Mouse (Mus musculus) urinary bladder, postnatal 4 days (tissue): ENCODE results near the gene Mxd4.

ENCODE experiments used
- DNase-seq, 2 experiments: peaks; one replicate each; pipeline ENCODE4 v3.0.0; 2021 to 2022; ENCODE audit warnings: low spot score in 2 of 2

The Mxd4 gene

DNA sequence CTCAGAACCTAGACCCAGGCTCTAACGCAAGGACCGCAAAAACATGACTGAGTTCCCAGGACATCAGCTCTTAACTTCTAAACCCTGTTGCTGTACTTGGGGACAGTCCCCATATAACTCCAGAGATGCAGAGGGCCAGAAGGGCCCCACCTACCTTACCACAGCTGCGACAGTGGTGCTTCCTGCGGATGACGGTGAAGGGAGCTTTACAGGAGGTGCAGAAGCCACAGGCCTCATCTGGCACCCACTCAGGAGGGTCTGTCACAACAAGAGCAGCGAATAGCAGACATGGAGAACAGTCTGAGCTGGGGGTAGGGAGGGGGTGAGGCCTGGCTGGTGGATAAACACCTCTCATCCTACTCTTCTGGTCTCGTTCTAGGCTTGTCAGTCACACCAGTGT, 8.9 kb upstream of the Mxd4 start:
- no peak for DNase-seq

DNA sequence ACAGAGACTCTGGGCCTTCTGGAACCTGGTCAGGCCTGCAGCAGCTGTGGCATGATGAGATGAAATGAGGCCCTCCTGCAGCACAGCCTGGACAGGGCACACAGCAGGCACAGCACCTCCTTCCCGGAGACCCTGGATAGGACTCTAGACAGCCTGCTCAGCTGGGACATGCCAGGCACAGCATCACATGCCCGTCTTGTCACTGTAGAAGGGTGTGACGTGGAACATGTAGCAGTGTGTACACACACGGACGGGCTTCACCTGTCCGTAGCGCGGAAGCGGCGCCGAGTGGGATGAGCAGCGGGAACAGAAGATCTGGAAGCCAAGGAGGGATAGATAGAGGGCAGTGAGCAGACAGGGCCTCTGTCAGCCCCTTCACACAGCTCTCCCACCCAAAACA, 8.3 kb upstream of the Mxd4 start:
- DNase-seq: no peak

DNA sequence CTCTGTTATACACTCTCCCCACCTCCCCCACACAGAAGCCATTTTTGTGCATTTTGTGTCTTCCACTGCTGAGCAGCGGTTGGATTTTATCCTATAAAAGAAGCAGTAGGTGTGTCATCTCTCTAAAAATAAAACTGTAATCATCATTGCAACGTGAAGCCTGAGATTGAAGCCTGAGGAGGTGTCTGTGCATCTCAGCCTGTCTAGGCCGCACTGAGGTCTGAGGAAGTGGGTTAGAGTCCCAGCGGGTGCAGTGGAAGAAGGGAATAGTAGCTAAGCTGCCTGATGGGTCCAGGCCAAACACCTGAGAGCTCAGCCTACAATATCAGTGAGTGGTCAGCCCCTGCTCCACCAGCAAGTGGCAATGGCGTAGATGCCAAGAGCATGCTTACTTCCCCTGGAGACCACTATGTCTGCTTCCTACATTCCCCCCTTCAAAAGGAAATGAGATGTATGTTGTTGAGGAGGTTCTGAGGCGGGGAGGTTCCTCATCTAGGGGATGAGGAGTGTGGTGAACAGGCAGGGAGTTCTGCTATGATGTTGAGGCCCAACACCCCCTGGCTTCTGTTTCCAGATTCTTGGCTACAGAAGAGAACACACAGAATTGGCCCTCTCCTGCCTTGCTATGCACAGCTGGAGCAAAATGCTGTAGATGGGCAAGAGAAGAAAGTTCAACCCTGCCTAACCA, 7.6 kb upstream of the Mxd4 start:
- no peak for DNase-seq

DNA sequence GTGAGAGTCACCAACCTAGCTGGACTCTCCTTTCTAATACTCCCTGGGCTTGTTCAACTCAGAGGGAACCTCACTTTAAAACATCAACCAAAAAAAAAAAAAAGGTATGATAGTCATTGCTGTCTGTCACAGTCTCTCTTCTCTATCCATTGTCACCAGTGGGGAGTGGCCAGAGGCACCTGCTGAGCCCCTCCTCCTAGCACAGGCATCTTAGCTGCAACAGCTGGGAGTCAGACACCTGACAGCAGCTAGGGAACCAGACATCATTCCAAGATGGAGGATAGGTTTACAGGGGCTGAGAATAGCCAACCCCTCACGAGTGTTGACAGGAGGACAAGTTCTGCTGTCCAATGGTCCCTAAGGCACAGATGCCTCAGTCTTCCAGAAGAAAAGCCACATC, 6.9 kb upstream of the Mxd4 start:
- DNase-seq: no peak

DNA sequence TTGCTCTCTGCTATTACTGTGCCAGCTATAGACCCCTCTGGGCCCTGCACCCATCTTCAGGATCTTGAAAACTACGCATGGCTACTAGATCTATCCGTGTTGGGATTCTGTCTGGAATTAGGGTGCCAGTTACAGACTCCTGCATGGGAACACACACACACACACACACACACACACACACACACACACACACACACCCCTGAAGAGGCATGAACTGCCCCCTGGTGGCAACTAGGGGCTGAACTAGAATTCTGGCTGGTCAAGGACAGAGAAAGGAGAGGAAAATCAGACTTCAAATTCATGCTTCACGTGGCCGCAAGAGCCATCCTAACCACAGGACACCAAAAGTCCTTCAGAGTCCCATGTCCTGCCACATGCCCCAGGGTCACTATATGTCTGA, 4.3 kb upstream of the Mxd4 start:
- DNase-seq: no peak

DNA sequence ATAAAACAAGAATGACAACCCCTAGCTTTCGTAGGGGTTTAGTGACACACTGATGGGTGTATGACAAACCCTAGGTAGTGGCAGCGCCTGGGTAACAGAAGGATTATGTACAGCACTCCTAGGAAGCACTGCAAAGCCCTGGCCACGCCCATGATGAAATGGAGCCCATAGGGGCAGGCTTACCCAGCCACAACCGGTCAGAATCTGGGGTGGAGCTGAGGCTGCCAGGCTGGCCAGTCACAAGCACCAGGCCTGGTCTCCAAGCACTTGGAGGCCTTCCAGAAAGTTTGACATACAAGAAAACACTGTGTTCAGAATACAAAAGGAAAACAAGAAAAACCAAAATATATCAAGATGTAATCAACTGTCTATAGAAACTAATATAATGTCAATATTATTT, 3.5 kb upstream of the Mxd4 start:
- DNase-seq: no peak

DNA sequence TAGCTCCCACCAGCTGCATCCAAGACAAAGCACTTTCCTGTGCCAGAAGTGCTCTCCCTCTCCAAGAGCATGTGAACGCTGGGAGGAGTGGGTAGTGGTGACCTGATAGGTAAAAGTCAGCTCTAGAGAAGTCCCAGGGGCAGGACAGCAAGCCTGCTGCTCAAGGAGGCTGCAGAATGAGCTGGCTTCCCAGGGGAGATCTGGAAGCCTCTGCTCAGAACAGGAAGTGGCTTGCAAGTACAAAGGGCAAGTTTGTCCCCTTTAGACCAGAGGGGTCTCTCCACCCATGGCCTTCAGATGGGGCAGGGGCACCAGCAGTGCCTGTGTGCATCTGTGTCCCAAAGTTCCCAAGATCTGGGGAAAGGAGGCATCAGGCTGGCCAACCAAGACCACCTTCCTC, 2.0 kb upstream of the Mxd4 start:
- DNase-seq: no peak

DNA sequence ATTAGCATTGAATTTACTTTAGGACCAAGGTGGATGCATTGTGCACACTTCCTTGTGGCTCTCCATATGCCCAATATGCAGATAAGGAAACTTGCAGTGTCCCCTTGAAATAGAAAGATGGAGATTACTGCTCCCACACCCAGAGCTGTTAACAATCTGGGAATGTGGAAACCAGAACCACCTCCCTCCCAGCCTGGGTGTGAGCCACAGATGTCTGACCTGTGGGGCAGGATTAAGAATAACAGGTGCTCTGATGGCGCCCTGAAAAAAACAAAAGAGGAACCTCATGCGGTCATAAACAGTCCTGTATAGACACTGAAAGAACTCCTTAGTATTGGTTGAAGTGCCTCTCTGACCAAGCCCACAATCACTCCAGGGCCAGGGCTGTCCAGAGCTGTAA, 1.3 kb upstream of the Mxd4 start:
- no peak for DNase-seq

DNA sequence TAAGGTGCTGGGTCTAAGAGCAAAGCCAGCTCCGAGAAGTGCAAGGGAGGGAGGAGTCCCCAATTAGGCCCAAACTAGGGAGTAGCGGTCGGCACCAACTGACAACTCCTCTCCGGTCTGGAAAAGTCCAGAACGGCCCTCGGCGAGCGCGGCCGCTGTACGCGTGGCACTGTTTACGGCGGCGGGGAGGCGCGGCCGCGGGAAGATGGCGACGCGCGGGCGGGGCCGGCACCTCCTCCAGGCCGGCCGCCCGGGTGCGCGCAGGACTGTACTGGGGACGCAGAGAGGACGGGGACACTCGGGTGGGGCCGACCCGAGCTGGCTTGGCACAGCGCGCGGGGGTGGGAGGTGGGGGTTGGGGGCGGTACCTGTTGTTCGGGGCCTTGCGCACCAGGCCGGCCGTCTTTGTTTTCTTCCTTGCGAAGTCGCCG, 544 bp downstream of the Mxd4 start:
- peak; percentile 55 to 64 for DNase-seq

DNA sequence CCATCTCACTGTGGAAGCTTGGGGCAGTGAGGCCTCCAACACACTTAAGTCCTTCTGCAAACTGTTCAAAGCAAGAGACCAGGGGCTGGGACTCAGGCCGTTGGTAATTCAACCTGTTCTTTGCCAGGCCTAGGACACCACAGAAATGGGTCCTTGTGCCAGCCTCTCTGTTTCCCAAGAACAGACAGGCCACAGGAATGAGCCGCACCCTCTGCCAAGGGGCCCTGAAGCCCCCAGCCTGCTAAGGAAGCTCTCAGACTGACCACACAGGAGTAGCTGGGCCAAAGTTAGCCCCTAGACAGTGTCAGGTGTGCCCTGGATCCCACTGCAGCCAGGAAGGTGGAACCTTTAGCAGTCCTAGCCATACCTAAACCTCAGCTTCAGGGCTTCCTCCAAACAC, 1.1 kb downstream of the Mxd4 start:
- peak; percentile 17 to 52 for DNase-seq

DNA sequence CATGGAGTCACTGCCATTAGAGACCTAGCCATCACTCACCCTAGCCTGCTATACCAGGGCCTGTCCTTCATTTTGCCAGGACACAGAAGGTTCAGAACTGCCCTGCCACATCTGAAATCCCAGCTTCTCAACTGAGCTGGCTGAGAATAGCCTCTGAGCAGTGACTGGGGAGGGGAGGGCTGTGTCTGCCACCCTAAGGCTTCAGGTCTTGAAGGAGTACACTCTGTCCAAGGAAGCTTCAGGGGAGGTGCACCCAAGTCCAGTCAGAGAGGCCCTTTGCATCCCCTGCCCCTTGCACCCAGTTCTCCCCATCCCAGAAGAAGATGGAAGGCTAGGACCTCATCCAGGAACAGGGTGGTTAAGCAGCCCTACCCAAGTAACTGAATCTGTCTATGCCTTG, 1.7 kb downstream of the Mxd4 start:
- DNase-seq: peak in 1 of 2 experiments; percentile 15

DNA sequence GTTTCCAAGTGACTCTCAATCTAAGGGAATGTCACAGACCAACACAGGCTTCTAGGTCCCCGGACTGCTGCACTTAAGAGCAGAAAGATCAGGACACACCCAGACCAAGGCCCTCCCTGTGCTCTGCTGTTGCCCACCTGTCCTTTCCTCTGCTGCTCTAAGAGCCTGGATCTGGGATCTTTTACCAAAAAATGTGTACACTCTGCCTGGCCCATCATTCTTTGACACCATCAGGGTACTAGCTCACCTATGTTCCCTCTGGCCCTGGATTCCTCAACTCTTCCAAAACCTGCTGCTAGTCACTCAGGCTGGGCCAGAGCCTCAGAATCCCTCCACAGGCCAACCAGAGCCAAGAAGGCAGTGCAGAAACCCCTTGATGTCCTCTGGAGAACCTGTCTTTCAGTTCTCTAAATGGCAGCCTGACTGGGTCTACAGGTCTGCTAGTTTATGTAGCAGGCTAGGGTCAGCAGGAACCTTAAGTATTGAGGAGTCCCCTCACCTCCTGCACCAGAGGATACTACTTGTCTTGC, 2.4 kb downstream of the Mxd4 start:
- peak in 1 of 2 experiments; percentile 34 for DNase-seq

DNA sequence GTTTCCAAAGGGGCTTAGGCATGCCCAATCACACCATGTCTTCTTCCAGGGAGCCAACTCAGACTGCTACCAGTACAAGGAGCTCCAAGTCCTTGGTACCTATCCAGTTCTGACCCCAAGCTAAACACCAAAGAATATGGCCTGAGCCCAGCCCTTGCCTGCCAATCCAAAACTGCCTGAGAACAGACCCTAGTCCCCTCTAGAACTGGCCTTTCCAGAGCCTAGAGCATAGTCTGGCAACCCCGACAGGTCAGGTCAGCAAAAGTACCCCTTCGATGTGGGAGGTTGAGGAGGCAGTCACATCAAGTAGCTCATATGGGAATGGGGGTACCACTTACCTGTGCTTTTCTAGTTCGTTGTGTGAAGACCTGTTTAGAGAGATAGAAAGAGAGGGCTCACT, 3.5 kb downstream of the Mxd4 start:
- peak; percentile 13 to 51 for DNase-seq

DNA sequence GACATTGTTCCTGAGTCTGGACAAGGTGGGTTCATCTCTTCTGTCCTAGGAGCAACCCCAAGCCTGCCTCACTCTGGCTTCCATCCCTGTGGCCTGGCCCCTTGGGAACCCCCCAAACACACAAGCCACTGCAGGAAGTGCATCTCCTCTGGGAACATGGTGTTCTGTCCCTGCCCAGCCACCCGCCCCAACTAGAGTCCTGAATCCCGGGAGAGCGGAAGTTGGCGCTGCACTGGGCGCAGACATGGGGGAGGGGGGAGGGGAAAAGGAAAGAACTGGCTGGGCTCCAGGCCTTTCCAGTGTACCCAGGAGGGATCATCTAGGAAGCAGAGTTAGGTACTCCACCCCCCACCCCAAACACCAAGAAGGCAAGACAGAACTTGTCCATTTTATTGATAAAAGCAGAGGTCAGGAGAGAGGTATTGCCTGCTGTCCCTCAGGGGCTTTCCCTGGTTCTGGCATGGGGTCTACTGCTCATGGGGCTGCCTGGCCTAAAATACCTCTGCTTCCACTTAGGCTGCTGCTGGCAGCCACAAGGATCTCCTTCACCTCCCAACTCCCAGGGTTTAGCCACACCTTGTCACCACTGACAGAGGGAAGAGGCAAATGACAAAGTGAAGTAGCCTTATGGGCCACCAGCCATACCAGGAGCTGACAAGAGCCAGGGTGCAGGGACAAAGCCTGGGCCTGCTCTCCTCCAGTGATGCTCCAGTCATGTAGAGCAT, 4.2 kb downstream of the Mxd4 start:
- peak; percentile 17 to 58 for DNase-seq

DNA sequence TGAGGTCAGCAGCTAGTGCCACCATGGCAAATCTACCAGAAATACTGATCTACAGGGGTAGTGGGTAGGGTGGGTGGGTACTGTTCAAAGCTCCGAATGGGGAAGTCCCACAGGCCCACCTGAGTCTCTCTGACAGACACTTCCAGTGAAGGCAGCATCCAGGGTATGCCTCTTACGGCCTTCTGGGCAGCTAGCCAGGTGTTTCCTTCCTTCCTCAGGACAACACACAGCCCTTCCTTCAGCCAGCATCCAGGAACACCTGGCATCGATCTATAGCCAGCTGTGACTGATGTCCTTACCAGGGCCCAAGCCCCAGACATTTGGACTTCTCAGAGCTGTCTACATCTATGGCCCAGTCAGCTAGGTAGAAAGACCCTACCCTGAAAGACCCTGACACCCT, 5.0 kb downstream of the Mxd4 start:
- peak; percentile 14 to 50 for DNase-seq

DNA sequence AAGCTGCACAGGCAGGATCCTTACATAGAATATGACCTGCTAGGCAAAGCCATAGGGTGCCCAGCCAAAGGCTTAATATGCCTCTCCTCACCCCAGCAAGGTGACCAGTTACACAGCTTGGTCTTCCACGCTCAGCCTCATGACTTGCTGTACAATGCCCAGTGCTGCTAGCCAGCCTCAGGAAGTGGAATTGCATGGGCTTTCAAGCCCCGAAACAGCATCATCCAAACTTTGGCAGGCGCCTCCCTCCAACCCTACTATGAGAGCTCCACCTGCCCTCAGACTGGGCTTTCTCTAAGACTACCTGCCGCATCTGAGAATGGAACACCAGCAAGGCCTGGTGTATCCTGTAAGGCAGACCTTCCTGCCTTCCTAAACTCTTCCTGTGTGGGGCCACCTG, 9.7 kb downstream of the Mxd4 start:
- peak in 1 of 2 experiments; percentile 50 for DNase-seq

DNA sequence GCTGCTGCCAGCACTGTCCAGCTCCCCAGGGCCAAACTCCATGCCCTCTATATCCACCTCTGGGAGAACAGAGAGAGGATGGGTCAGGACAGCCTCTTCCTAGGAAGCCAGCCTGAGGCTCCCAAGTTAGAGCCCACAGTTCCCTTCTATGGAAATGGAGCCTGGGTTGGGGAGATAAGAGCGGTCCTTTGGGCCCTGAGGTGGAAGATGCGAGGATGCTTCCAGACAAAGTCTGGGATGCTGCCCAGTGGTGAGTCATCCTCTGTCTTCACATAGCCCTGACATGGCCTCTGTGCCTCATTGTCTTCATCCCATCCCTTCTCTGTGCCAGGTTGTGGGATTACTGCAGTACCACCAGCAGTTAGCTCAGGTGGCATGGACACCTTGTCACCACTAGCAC, 10.4 kb downstream of the Mxd4 start:
- DNase-seq: no peak

DNA sequence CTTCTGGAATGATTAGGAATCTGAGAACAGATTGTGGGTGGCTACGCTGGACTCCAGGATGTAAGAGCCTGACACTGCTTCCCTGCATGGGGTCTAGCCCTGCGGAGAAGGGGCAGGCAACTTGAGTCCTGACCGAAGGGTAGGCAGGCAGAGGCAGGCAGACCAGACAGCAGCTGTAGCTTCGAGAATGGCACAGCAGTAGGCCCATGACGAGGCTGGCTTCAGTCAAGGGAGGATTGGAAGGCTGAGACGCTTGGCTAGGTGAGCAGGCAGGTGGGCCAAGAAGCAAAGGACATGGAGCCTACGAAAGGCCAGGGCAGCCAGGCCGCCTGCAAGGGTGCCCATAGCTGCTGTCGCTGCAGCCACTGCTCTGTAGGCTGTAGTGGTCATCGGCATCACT, 10.8 kb downstream of the Mxd4 start:
- peak in 1 of 2 experiments; percentile 50 for DNase-seq

DNA sequence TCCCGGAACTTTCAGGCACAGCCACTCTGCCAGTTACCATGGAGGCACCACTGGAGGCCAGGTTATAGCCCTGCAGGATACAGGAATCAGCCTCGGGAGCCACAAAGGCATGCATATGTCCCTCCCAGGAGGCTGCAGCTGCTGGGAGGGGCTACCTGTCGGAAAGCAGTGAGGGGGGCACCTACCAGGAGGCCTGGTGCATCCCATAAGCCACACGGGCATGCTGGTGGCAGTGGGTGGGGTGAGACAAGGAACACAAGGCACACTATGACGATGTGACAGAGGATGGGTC, 12.2 kb downstream of the Mxd4 start:
- DNase-seq: no peak

DNA sequence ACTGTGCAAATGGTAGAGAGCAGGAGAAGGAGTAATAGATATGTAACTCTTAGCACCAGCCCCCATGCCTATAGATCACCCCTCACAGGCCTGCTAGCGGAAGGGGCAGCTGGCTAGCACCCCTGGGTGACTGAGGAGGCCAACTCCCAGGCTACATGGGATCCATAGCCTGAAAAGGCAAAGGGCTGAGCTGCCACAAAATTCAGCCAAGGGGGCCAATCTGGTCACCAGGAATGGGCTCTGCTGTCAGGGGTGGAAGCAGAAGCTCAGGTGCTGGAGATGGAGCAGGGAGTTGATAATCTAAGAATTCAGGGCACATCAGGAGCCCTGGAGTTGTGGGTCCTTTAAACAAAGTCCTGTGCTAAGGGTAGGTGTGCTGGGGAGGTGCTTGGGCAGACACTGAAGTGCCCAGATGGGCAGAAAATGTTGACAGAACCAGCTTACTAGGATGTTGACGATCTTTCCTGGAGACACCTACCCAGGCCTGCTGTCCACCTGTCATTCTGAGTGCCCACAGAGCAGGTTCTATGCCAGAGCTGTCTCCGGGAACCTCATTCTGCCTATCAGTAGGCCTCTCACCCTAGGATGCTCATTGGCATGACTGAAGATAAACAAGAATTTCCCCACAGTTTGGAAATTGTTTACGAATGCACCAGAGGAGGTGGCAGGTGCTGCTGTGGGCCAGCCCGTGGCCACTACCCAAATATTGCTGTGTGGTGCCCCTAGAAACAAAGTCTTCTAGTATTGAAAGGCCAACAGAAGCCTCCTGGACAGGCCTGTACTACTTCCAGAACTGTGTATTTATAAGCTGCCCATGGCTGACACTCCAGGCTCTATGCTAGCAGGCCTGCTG, 12.7 kb downstream of the Mxd4 start:
- DNase-seq: no peak

DNA sequence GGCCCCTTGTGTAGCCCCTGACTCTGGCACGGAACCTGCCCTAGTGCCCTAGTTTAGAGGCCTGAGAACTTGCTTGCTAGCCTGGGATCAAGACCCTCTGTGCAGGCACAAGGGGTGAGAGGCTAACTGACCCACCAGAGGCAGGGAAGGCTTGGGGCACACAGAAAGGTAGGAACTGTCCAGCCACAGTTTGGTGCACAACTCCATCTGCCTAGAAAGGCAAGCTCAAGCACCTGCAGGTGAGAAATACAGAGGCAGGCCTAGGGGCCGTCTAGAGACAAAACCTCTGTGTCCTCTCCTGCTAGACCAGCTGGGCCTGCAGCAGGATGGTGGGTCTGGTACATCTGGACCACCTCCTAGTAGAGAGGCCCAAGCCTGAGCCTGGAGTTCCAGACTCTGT, 13.5 kb downstream of the Mxd4 start:
- no peak for DNase-seq

DNA sequence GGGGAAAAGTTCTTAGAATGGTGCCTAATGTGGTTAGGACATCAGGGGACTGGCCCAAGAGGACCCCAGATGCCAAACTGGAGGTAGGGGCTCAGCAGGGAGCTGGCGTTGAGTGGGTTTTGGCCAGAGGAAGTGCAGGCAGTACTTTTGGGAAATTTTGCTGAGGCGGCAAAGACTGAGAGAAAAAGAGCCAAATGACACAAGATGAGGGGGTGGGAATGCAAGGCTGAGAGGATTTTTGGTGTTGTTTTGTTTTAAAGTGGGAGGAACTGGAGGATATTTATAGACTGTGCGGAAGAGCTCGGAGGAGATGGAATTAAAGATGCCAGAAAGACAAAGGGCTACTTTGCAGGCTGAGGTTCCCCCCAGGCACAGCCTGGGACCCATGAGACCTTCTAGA, 16.8 kb downstream of the Mxd4 start:
- DNase-seq: no peak

DNA sequence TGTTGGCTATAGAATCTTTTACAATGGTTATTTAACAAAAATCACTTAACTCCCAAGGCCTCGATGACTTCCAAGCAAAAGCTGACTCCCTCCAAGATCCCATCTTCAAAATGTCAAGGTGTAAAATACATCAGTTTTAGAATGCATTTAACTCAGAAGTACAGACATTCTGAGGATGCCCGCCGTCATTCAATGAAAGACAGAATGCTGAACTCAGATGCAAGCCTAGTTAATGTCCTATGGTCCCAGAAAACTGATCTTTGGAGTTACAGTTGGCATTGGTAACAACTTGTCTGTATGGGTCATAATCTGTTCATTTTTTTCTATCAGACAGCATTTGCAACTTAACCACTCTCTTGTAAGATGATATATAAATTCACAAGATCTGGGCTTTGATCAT, 17.6 kb downstream of the Mxd4 start:
- no peak for DNase-seq
